Mouse (Mus musculus) CD8-positive naive resting alpha-beta T cell, adult 2 months (primary cell): ENCODE results near the gene Eno1.
"Not testable (repeated sequence)": the region's sequence is repeated elsewhere in the genome, so short reads cannot be mapped to it uniquely, and the experiment has no call there.

ENCODE experiments used
- DNase-seq, 2 experiments: peaks; one replicate each; pipeline ENCODE4 v3.0.0; 2022; ENCODE audit warnings: low read depth in 2 of 2, low spot score in 2 of 2

Eno1 gene

GRCm38 (mm10) chr4:150280459-150280858 lies 43.9 kb downstream of the Eno1 start:
- DNase-seq, result no peak

DNA sequence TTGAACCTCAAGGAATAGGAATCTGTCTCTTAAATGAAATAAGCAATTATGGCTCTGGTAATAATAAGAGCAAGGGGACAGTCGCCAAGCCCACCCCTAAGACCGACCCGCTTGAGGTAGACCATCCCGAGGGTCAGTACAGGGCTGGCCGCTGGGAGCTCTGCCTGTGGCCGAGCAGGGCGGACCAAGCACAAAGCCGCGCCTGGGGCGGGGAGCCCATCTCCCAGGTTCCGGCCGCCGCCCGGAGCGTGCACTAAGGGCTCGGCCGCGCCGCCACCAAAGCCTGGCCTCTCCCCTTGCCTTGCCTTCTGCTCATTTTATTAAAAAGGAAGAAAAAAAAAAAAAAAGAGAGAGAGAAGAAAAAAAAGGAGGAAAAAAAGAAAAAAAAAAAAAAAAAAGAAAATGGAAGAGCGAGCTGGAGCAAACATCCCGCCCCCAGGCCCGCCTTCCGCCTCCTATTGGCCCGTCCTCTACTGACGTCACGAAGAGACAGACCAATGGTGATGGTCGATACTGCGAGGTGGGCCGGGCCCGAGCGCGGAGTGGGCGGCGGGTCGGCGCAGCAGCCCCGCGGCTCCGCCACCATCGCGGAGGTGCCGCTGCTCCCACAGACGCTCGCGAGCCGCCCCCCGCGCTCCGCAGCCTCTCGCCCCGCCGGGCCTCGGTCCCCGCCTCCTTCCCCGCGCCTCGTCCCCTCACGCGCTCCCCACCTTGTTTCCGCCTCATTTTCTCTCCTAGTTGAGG lies 44.7 kb downstream of the Eno1 start, which contains the start of gene Rere:
TSS of gene Rere (plus strand) at position 629 of the 744 bp plus-strand sequence.
- peak; percentile 99 to 100 for DNase-seq

DNA sequence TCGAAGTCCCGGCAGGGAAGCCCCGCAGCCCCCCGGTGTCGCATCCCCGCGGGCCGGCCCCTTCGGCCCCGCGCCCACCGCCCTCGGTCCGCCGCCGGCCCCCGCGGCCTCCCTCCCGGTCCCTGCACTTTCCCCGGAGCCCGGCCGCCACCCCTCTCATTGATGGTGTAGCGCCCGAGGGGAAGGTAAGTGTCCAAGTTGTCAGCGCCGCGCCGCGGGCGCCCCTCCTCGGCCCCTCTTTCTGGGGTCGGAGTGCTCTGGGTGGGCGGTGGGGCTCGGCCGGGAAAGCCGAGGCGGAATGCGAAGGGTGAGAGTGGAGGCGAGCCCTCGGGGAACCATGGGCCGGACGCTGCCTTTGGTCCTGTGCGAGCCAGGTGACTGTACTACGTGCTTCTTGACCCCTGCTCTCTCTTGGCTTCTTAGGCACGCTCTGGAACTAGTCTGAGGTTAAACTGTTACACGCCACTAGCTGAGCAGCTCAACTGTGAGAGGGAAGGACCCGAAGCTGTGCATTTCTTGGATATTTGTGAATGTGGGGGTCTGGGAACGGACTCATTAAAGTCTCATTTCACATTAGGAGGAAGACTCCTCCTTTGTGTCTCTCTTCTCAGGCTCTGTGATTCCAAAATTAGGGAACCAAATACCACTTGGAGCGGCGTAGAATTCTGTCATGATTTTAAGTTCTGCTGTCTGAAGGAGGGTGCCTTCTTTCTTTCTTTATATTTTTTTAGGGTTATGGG lies 45.5 kb downstream of the Eno1 start:
- DNase-seq, result peak; percentile 13 to 18

GRCm38 (mm10) chr4:150282631-150283334 lies 46.3 kb downstream of the Eno1 start:
- DNase-seq, result no peak

GRCm38 (mm10) chr4:150283335-150283638 lies 46.8 kb downstream of the Eno1 start:
- no peak for DNase-seq

- DNase-seq, result no peak
Observed at GRCm38 (mm10) chr4:150283993-150284392, 47.5 kb downstream of the Eno1 start.

- DNase-seq, result no peak
Observed at GRCm38 (mm10) chr4:150286980-150287379, 50.5 kb downstream of the Eno1 start.

GRCm38 (mm10) chr4:150287463-150287862 lies 50.9 kb downstream of the Eno1 start:
- DNase-seq, result not testable (repeated sequence)

GRCm38 (mm10) chr4:150291900-150292299 lies 55.4 kb downstream of the Eno1 start:
- peak in 1 of 2 experiments; percentile 7 for DNase-seq

GRCm38 (mm10) chr4:150294870-150295269 lies 58.3 kb downstream of the Eno1 start:
- DNase-seq, result no peak

DNA sequence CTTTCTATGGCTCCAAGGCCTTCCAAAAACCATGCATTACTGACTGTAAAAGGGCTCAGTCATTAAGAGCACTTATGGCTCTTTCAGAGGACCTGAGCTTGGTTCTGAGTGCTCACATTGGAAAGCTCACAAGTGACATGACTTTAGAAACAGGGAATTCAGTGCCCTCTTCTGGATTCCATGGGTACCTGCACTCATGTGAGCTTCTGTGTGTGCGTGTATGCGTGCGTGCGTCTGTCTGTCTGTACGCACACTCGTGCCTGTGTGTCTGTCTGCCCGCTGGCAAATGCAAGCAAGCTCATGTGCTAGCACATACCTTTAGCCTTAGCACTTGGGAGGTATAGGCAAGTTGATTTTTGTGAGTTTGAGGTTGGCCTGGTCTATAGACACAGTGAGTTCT lies 59.4 kb downstream of the Eno1 start:
- DNase-seq, result no peak
